Mouse (Mus musculus): ENCODE data around the gene Zfp960. TPM values are rescaled to one million over a fixed set of nuclear protein-coding genes. Genes with fewer than 3 reads are reported as not detected.
A peak's percentile ranks its signal among the peaks of the same experiment; 100 is the strongest.
"Not testable (repeated sequence)": the region's sequence is repeated elsewhere in the genome, so short reads cannot be mapped to it uniquely, and the experiment has no call there.

Gene Zfp960
- polyA plus RNA-seq (2015; fragmentation: Nextera tagmentation; extraction: Ambion mirVana) = 3.2 and 3.3 TPM in 2 replicates

DNA sequence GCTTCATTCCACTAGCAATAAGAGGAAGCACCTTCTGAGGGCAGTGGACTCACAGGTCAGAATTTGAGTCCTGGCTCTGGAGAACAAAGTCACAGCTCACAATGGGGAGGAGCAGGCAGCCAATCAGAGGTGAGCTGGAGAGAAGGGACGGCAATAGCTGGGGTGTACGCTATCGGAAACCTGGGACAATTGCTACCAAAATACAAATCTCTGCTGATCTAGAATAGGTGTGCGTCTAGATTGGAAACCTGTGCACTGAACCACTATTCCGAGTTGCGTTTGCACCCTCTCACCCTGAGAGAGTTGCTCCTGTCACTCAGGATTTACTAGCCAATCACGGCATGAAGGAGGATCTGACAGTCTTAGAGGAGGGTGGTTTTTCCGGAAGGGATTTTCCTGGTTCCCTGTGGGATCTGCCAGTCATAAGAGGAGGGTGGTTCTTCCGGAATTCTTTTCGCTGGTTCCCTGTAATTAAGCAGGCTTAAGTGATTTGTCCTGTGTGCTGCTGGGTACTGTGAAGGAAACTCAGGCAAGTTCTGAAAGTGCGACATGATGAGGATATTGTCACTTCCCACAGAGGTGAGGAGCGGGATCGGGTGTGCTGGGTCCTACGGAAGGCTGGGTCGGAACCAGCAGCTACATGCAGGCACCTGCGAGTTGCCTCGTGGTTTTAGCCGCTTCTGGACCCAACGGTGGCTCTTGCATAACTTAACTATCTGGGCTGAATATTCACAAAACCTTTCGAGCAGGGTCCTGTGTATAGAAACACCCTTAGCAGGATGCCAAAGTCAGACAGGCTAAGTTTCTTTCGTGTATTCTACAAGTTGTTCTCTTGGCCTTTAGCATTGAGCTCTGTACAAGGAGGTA lies at the start of gene Zfp960:
Gene Zfp960, plus strand, starts transcription at position 486 of the 867 bp plus-strand sequence.
- peak; percentile 100 for ATAC-seq (replicated peaks)
- Histone ChIP-seq H3K9ac (peak within 1 kb of the TSS; percentile 45), H3K4me3 (peak within 1 kb of the TSS; percentile 56), H3K27ac (peak within 1 kb of the TSS; percentile 80), H3K4me2 (peak within 1 kb of the TSS; percentile 49)
- H3K9me3 ChIP-seq; H3K36me3 ChIP-seq (replicated peaks); H3K4me1 ChIP-seq; H3K27me3 ChIP-seq (replicated peaks): not testable (repeated sequence)
- 1% methylated on average over 21 of the region's 21 CpGs for WGBS

DNA sequence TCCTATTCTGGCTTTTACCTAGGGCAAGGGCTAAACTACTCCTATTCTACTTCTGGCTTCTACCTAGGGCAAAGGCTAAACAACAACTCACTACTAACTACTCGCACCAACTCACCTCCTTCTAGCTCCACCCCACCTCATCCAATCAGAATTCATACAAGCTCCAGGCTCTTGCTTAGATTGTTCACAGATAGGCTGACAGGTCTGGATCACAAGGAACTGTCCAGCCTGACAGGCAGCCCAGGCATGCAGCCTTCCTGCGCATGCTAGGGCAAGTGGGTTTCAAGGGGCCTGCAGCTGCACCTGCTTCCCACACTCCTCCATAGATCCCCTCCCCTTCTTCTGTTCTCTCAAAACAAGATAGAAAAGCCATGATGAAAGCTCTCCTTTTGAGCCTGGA lies 45.8 kb upstream of the Zfp960 start:
- H3K9me3 ChIP-seq; H3K9ac ChIP-seq; H3K4me2 ChIP-seq; ATAC-seq (replicated peaks); H3K36me3 ChIP-seq (replicated peaks); H3K4me3 ChIP-seq; H3K27me3 ChIP-seq (replicated peaks); H3K27ac ChIP-seq; H3K4me1 ChIP-seq: not testable (repeated sequence)
- WGBS = 97% methylated on average over 2 of the region's 2 CpGs

DNA sequence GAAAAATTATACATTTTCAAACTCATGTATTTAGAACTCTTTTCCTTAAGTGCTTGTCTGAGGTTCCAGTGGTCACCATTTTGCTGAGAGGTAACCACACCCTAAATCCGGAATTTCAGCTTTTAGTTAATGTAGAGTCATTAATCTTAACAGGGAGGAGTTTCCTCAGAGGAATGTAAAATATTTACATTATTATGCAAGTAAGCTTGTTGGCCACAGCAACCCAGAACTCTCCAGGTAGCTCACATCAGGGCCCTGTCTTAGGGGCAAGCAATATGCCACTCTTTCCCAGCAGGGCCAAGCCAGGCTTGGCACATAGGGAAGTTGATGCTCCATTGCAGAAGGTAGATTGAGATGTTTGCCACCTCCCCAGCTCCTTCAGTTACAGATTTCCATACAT lies 4.3 kb upstream of the Zfp960 start:
- not testable (repeated sequence) for H3K36me3 ChIP-seq (replicated peaks); H3K9ac ChIP-seq; H3K4me2 ChIP-seq; H3K9me3 ChIP-seq; H3K4me1 ChIP-seq; H3K4me3 ChIP-seq; ATAC-seq (replicated peaks); H3K27me3 ChIP-seq (replicated peaks); H3K27ac ChIP-seq
- WGBS = 82% methylated on average over 1 of the region's 1 CpGs

DNA sequence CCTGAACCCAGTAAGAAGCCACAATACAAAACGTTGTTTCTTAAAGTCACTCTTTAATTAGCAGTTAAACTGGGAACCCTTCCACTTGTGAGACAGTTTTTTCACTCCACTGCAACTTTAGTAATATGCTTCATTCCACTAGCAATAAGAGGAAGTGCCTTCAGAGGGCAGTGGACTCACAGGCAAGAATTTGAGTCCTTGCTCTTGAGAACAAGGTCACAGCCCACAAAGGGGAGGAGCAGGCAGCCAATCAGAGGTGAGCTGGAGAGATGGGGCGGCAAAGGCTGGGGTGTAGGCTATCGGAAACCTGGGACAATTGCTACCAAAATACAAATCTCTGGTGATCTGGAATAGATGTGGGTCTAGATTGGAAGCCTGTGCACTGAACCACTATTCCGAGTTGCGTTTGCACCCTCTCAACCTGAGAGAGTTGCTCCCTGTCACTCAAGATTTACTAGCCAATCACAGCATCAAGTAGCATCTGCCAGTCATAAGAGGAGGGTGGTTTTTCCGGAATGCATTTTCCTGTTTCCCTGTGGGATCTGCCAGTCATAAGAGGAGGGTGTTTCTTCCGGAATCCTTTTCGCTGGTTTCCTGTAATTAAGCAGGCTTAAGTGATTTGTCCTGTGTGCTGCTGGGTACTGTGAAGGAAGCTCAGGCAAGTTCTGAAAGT lies 57.1 kb downstream of the Zfp960 start, which contains the start of gene Zfp97:
Gene Zfp97, plus strand, starts transcription at position 586 of the 673 bp plus-strand sequence.
- not testable (repeated sequence) for H3K4me1 ChIP-seq
- no CpG with 5 or more reads among the region's 8 CpGs for WGBS

More for the DNA sequence above, 57.1 kb downstream of the Zfp960 start, which contains the start of gene Zfp97:
- not testable (repeated sequence) for H3K27ac ChIP-seq; H3K9me3 ChIP-seq; H3K4me3 ChIP-seq; H3K27me3 ChIP-seq (replicated peaks); H3K4me2 ChIP-seq; H3K36me3 ChIP-seq (replicated peaks); H3K9ac ChIP-seq
- ATAC-seq (replicated peaks) = peak; percentile 100

Other genes with a start within 250 kb of the Zfp960 start
- gene Zfp97, start 57.3 kb downstream of the Zfp960 start, polyA plus RNA-seq (2015; fragmentation: Nextera tagmentation; extraction: Ambion mirVana) = 4.1 and 5.0 TPM in 2 replicates

Data from midbrain, embryonic 15.5 days (tissue).